Mouse (Mus musculus) activated CD4-positive, CD25-positive, alpha-beta regulatory T cell, adult 9 weeks (primary cell): ENCODE data around the gene Hcn3. TPM values are rescaled to one million over a fixed set of nuclear protein-coding genes. Genes with fewer than 3 reads are reported as not detected.

Experiments
- polyA plus RNA-seq: library from polyadenylated mRNA; unstranded; fragments of 100-300 nt; shearing (Covaris generic); gene quantifications from one replicate; pipeline ENCODE4 v1.2.1, GENCODE M21; 2017

Gene Hcn3
- polyA plus RNA-seq, result 0.73 TPM

DNA sequence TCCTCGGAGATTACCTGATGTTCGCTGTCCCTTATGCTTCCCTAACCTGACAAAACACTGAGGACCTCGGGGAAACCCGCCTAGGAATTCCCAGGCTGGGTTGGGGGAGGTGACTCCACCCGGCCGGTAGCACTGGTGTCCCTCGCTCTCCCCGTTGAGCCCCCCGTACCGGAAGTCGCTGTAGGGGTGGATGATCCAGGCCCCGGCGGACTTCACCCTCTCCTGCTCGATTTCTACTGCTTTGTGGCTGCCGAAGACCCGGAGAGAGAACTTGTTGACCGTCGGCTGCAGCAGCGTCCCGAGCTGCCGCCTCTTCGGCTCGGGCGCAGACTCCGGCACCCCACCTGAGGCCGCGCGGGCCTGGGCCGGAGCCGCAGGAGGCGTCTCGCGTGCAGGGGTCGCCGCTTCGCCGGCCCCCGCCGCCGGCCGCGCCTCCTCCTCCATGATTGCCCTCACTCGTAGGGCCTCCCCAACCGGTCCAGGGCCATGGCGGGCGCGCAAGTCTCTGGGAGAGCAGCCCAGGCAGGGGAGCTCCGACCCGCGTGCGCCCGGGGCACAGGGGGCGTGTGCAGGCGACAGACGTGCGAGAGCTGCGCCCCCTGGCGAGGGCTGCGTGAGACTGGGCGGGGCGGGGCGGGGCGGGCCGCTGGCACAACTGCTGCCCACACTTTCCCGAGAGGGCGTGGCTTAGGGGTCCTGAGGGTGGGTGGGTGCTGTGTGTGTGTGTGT lies at the start of gene Hcn3:
Gene Hcn3 (minus strand): TSS at position 581 of the 729 bp plus-strand sequence.

DNA sequence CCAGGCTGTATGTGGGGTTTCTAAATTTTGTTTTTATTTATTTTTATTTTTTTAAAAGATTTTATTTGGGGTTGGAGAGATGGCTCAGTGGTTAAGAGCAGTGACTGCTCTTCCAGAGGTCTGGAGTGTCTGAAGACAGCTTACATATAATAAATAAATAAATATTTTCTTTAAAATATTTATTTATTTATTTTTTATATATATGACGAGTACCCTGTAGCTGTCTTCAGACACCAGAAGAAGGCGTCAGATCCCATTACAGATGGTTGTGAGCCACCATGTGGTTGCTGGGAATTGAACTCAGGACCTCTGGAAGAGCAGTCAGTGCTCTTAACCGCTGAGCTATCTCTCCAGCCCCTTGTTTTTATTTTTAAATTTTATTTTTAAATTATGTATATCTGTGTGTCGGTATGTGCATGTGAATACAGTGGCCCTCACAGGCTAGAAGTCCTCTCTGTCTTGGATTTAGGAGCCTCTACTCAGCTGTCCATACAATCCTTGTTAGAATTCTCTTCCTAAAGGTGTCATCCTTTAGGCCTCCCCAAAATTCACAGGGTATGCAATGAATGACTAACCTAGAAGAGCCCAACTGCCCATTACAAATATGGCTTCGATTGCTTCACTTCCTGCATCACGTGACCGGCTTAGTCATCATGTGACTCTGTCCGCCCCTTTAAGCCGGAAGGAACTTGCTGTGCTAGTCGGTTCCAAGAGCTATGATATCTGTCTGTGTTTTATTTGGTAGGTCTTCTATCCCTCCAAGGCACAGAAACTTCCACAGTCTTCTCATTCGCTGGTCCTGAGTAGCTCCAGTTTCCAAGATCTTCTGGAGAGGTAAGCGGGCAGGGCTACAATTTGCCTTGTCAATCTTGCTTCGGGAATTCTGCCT lies 42.5 kb upstream of the Hcn3 start, which contains the start of gene Gba:
Gene Gba (plus strand): TSS at position 676 of the 889 bp plus-strand sequence.

GRCm38 (mm10) chr3:89183058-89183958 lies 23.3 kb upstream of the Hcn3 start, which contains the start of gene Fam189b:
Gene Fam189b (plus strand): TSS chr3:89183143.

GRCm38 (mm10) chr3:89177242-89178106 lies 17.5 kb upstream of the Hcn3 start, which contains the start of gene Scamp3:
Gene Scamp3 (plus strand): TSS chr3:89177473.

DNA sequence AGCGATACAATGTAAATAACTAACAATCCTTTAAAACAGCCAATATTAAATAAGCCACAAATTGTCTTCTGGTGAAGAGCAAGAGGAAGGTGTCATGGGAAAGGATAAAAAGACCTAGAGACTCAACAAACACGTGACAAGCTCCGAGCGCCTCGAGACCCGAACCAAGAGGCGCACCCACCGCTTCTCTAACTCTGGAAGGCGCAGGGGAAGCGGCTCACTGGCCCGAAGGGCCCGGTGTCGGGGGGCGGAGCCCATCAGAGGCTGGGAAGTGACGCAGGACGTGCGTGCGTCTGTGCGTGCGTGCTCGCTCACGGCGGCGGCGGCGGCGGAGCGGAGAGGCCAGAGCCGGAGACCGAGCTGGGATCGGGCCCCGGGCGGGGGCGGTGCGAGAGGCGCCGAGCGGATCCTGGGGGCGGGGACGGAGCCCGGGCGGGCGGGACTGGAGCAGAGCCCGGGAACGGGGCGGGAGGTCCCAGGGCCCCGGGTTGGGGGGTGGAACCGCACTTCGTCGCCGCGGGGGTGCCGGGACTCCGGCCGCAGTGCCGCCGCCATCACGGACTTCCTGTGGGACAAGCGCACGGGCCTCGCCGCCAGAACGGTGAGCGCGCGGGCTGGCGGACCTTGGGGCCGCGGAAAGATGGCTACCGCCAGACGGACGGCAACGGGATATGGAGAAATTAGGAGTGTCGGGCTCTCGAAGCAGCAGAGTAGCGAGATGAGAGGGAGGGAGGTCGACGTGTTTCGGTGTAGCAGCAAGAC lies 4.7 kb upstream of the Hcn3 start, which contains the start of gene Clk2:
Gene Clk2 (plus strand): TSS at position 290 of the 762 bp plus-strand sequence.

GRCm38 (mm10) chr3:89135958-89136357 lies 24.0 kb downstream of the Hcn3 start, which contains the start of gene Pklr:
Gene Pklr (plus strand): TSS chr3:89136142.

DNA sequence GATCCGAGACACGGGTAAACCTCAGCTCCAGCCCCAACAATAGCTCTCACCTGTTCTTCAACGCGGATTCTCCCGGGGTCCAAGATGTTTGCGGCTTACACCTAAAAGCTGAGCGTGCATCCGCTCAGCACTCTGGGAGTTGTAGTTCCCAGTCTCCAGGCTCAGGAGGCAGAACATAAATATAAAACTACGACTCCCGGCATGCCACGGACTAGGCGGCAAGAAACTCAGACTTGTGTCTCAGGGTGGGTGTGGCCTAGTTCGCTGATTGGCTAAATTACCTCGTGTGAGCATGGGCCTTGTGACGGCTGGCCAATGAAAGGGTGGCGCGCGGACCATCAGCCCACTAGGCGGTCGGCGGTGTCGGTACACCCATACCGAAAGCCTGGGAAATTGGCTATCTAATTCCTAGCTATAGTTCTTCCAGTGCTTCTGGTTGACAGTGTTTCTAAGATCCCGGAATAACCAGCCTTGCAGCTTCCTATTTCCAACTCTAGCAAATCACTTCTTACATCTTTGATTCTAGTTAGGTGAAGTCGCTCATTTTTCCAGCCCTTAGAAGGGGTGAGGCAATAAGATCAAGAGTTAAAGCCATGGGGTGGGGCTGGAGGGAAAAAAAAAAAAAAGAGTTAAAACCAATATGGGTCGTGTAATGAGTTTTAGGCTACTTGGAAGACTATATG lies 58.0 kb downstream of the Hcn3 start, which contains the start of gene Fdps:
Gene Fdps (minus strand): TSS at position 148 of the 683 bp plus-strand sequence.

DNA sequence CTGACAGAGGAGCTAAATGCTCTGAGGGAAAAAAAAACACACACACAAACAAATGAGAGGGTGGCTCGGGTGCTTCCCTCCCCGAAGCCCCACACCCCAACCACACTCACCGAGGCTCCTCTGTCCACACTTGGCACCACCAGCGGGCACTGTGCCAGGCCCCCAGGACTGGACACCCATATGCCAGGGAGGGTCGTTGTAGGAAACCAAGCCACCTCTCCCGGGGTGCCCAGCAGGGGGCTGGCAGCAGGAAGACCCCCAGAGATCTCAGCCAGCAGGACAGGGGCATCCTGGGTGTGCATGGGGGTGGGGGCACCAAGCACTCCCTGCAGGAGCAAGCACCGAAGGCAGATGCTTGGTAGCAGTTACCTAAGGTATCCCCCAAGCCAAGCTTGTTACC lies 59.2 kb downstream of the Hcn3 start, which contains the start of gene Gm43738:
Gene Gm43738 (minus strand): TSS at position 289 of the 400 bp plus-strand sequence.

Other genes starting within 250 kb of the Hcn3 start
- gene Msto1, start 246.2 kb downstream of the Hcn3 start, polyA plus RNA-seq, result 33.2 TPM
- 34.9 TPM for gene Ash1l, start 209.6 kb downstream of the Hcn3 start, polyA plus RNA-seq
- 171 TPM for gene Dap3, start 209.0 kb downstream of the Hcn3 start, polyA plus RNA-seq
- gene Rusc1, start 66.9 kb downstream of the Hcn3 start, polyA plus RNA-seq, result 49.9 TPM
- gene Gm43738, start 59.1 kb downstream of the Hcn3 start, polyA plus RNA-seq, result not detected
- 102 TPM for gene Fdps, start 58.2 kb downstream of the Hcn3 start, polyA plus RNA-seq
- not detected for gene Pklr, start 24.1 kb downstream of the Hcn3 start, polyA plus RNA-seq
- gene Clk2, start 4.6 kb upstream of the Hcn3 start, polyA plus RNA-seq, result 36.9 TPM
- gene Scamp3, start 17.3 kb upstream of the Hcn3 start, polyA plus RNA-seq, result 291 TPM
- gene Fam189b, start 22.9 kb upstream of the Hcn3 start, polyA plus RNA-seq, result 230 TPM
- 139 TPM for gene Gba, start 42.7 kb upstream of the Hcn3 start, polyA plus RNA-seq
- 2.8 TPM for gene Thbs3, start 55.0 kb upstream of the Hcn3 start, polyA plus RNA-seq
- 120 TPM for gene Mtx1, start 66.9 kb upstream of the Hcn3 start, polyA plus RNA-seq
- gene Muc1, start 68.9 kb upstream of the Hcn3 start, polyA plus RNA-seq, result 2.7 TPM
- 285 TPM for gene Krtcap2, start 85.8 kb upstream of the Hcn3 start, polyA plus RNA-seq
- gene Trim46, start 86.1 kb upstream of the Hcn3 start, polyA plus RNA-seq, result 5.0 TPM
- 99.0 TPM for gene Dpm3, start 99.2 kb upstream of the Hcn3 start, polyA plus RNA-seq
- gene Slc50a1, start 110.4 kb upstream of the Hcn3 start, polyA plus RNA-seq, result 249 TPM
- gene Efna1, start 120.9 kb upstream of the Hcn3 start, polyA plus RNA-seq, result not detected
- gene Efna3, start 162.8 kb upstream of the Hcn3 start, polyA plus RNA-seq, result not detected
- 0.62 TPM for gene Efna4, start 177.8 kb upstream of the Hcn3 start, polyA plus RNA-seq
- gene Adam15, start 189.8 kb upstream of the Hcn3 start, polyA plus RNA-seq, result 14.5 TPM
- gene Dcst2, start 201.8 kb upstream of the Hcn3 start, polyA plus RNA-seq, result 0.28 TPM
- 0.27 TPM for gene Dcst1, start 205.1 kb upstream of the Hcn3 start, polyA plus RNA-seq
- 74.9 TPM for gene Zbtb7b, start 234.6 kb upstream of the Hcn3 start, polyA plus RNA-seq
- gene Lenep, start 242.6 kb upstream of the Hcn3 start, polyA plus RNA-seq, result not detected